Mouse (Mus musculus): ENCODE results near the gene Hoxa9.

DNA sequence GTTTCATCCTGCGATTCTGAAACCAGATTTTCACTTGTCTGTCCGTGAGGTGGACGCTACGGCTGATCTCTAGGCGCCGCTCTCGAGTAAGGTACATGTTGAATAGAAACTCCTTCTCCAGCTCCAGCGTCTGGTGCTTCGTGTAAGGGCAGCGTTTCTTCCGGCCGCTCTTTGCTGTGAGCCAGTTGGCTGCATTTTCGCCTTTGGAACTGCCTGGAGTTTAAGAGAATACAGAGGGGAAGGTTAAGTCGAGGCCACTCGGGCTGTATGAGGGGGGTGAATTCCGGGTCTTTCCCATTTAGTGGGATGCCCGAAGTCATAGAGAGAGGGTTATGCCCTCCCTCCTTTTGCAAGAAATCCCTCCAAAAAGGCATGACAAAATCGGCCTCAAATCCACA is 1.7 kb upstream of the Hoxa9 start:
- TF ChIP-seq POLR2A (IDR thresholded peaks at IDR 0.05; ENCODE audit: low read depth, low read length): no peak
- no peak for TF ChIP-seq CTCF (IDR thresholded peaks at IDR 0.05; ENCODE audit: borderline replicate concordance, insufficient read depth, low read length)
